Mouse (Mus musculus) 416B (cell line): ENCODE results near the gene Vmn1r52.
"Not testable (repeated sequence)": the region's sequence is repeated elsewhere in the genome, so short reads cannot be mapped to it uniquely, and the experiment has no call there.

Experiments
- DNase-seq: peaks from one replicate; pipeline ENCODE4 v3.0.0; 2011; ENCODE audit warnings: low read depth

Gene Vmn1r52

GRCm38 (mm10) chr6:90174508-90174907 lies at the start of gene Vmn1r52:
Gene Vmn1r52 (plus strand): TSS chr6:90174808.
- no peak for DNase-seq

GRCm38 (mm10) chr6:90160139-90160538 lies 14.5 kb upstream of the Vmn1r52 start:
- no peak for DNase-seq

- DNase-seq = not testable (repeated sequence)
Observed at GRCm38 (mm10) chr6:90202493-90202892, 27.9 kb downstream of the Vmn1r52 start, which contains the start of gene V1ra8. Gene V1ra8 (plus strand): TSS chr6:90202793.

DNA sequence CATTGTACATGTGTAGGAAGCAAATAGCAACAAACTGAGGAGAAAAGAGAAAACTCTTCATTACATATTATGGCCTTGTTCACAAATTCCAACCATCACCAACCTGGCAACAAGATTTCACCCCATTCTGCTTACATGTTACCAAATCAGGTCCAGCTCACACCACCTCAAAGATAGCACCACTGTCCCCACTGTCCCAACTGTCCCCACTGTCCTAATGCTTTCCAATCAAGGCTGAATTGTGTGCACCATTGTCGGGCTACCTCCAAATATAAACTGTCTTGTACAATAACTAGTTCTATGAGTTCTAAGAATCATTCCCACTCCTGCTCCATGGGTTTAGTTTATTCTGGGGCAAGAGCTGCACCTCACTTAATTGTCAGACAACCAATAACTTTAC lies 49.7 kb downstream of the Vmn1r52 start, which contains the start of gene Vmn1r53:
Gene Vmn1r53 (minus strand): TSS at position 101 of the 400 bp plus-strand sequence.
- no peak for DNase-seq
